Mouse (Mus musculus) embryonic fibroblast, embryonic 13.5 days (primary cell): ENCODE data around the gene Negr1.

ENCODE experiments used
- CTCF ChIP-seq: IDR thresholded peaks from 2 replicates; pipeline ENCODE4 v1.5.1; 2011; ENCODE audit warnings: mild to moderate bottlenecking, control low read depth, low read length, moderate library complexity, borderline replicate concordance; ENCODE audit not compliant: insufficient read depth
- POLR2A ChIP-seq: IDR thresholded peaks from 2 replicates; pipeline ENCODE4 v1.6.1; 2011; ENCODE audit warnings: low read depth, mild to moderate bottlenecking, control low read depth, low read length, moderate library complexity

DNA sequence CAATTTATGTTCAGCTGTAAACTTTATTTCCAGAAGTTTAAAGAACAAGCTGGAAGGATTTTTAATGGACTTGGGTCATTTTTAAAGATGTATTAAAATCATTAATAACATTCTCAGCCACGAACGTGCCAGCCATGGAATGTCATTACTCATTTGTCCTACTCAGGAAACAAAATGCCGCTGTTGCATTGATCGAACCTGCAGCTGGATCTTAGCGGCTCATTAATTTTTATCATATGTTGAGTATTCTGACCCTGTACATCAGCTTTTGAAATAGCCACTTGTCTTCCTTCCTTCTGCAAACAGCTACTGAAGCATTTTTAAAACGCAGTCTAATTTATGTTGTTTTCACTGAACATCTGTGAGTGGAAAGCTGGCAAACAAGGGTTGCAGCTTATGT lies 255.9 kb downstream of the Negr1 start:
- TF ChIP-seq CTCF: no peak
- TF ChIP-seq POLR2A: no peak
